Mouse (Mus musculus): ENCODE data around the gene Neurod6.

Neurod6 gene

GRCm38 (mm10) chr6:55647771-55648280, 33.2 kb downstream of the Neurod6 start:
- DNase-seq (ENCODE audit: extremely low read depth, insufficient read length, low spot score) = no peak

- DNase-seq (ENCODE audit: extremely low read depth, insufficient read length, low spot score) = no peak
Measured at GRCm38 (mm10) chr6:55646824-55647560, 34.1 kb downstream of the Neurod6 start.

GRCm38 (mm10) chr6:55646111-55646823, 34.8 kb downstream of the Neurod6 start:
- no peak for DNase-seq (ENCODE audit: extremely low read depth, insufficient read length, low spot score)

GRCm38 (mm10) chr6:55634662-55635061, 46.4 kb downstream of the Neurod6 start:
- DNase-seq (ENCODE audit: extremely low read depth, insufficient read length, low spot score) = no peak

Data from 3134 (cell line).